Mouse (Mus musculus) limb, embryonic 14.5 days (tissue): ENCODE data around the gene Zfp575. TPM values are rescaled to one million over a fixed set of nuclear protein-coding genes. Genes with fewer than 3 reads are reported as not detected.
A peak's percentile ranks its signal among the peaks of the same experiment; 100 is the strongest.

Source experiments
- ATAC-seq: fragments of 200-750 bp; cut with Nextera tagmentation; 2 replicates; pipeline ENCODE4 v1.8.0; 2017; ENCODE audit warnings: low read depth, moderate number of reproducible peaks, moderate TSS enrichment; ENCODE audit not compliant: low FRiP score
- DNase-seq: peaks from one replicate; pipeline ENCODE4 v3.0.0-alpha.2; 2015; ENCODE audit warnings: low spot score
- H3K27ac ChIP-seq: fragments of 300-500 bp; sonication (generic); replicated peaks from 2 replicates; pipeline ENCODE4 v1.5.1; 2014; ENCODE audit warnings: low read depth, mild to moderate bottlenecking, low read length, moderate library complexity, mixed read lengths
- H3K27me3 ChIP-seq: fragments of 300-500 bp; sonication (generic); 2 replicates; pipeline ENCODE4 v1.6.1; 2014; ENCODE audit warnings: low read length, mixed read lengths; ENCODE audit not compliant: control insufficient read depth, insufficient read depth
- H3K36me3 ChIP-seq: fragments of 300-500 bp; sonication (generic); 2 replicates; pipeline ENCODE4 v1.6.1; 2014; ENCODE audit warnings: mild to moderate bottlenecking, low read length, moderate library complexity, mixed read lengths; ENCODE audit not compliant: control insufficient read depth, insufficient read depth
- H3K4me1 ChIP-seq: fragments of 300-500 bp; sonication (generic); 2 replicates; pipeline ENCODE4 v1.6.1; 2014; ENCODE audit warnings: antibody characterized with exemption, low read length, mixed read lengths; ENCODE audit not compliant: control insufficient read depth, insufficient read depth
- H3K4me2 ChIP-seq: fragments of 300-500 bp; sonication (generic); replicated peaks from 2 replicates; pipeline ENCODE4 v1.6.1; 2014; ENCODE audit warnings: low read depth, mild to moderate bottlenecking, low read length, moderate library complexity; ENCODE audit not compliant: severe bottlenecking
- H3K4me3 ChIP-seq: fragments of 300-500 bp; sonication (generic); replicated peaks from 2 replicates; pipeline ENCODE4 v1.5.1; 2014; ENCODE audit warnings: low read length
- H3K9ac ChIP-seq: fragments of 300-500 bp; sonication (generic); 2 replicates; pipeline ENCODE4 v1.6.1; 2014; ENCODE audit warnings: mild to moderate bottlenecking, low read depth, low read length, moderate library complexity; ENCODE audit not compliant: severe bottlenecking
- H3K9me3 ChIP-seq: fragments of 300-500 bp; sonication (generic); 2 replicates; pipeline ENCODE4 v1.6.1; 2016; ENCODE audit warnings: low read length; ENCODE audit not compliant: control insufficient read depth
- POLR2A ChIP-seq: fragments of 200-500 bp; IDR thresholded peaks from 2 replicates; pipeline ENCODE4 v1.8.0; 2012; ENCODE audit warnings: inconsistent platforms, mild to moderate bottlenecking, moderate library complexity, borderline replicate concordance; ENCODE audit not compliant: insufficient read depth, insufficient read length; ENCODE audit errors: extremely low read depth
- WGBS: fragments of 180-500 bp; shearing (Covaris S2); extraction: QIAGEN DNeasy Blood & Tissue Kit; methylation state at CpG from one replicate; pipeline ENCODE4 v1.1.7; 2014; 5-methylcytosine and 5-hydroxymethylcytosine counted together
- polyA plus RNA-seq, 2 experiments: library from polyadenylated mRNA; depleted of rRNA in 1 of 2; stranded (reverse) in 1 of 2; unstranded in 1 of 2; fragments of >200 nt; fragmentation: Nextera tagmentation in 1 of 2; extraction: Ambion mirVana in 1 of 2; gene quantifications; 2 replicates each; pipeline versions ENCODE4 v1.2.1 to v1.2.3; 2012 to 2014

The Zfp575 gene
- polyA plus RNA-seq, 2 experiments, result 4.5 to 5.0 TPM

DNA sequence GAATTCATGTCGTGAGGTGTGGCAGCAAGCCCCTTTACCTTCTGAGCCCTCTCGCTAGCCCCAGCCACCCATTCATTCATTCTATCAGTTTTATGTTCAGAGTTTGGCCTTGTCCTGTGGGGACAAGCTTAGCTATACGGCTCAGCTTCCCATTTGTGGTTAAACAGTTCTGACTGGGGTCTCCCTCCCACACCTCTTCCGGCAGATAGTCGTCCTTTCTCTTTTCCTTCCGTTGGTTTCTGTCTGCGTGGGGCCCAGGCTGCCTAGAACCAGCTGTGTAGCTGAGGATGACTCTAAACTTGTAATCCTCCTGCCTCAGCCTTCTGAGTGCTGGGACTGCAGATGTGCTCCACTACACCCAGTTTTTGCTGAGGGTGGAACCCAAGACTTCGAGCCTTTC is 30.3 kb upstream of the Zfp575 start:
- no peak overlapping the region for H3K4me2 ChIP-seq
- no peak overlapping the region for H3K4me3 ChIP-seq
- no peak for ATAC-seq
- H3K4me1 ChIP-seq, result peaks cover 2% of the 10 kb centered on the region; the same call in 1 of the 2 replicates
- peaks cover 5% of the 10 kb centered on the region; the same call in 1 of the 2 replicates for H3K9me3 ChIP-seq
- TF ChIP-seq POLR2A, result no peak
- peaks cover 9% of the 10 kb centered on the region for H3K27me3 ChIP-seq
- no peak for DNase-seq
- no peak overlapping the region for H3K9ac ChIP-seq
- H3K36me3 ChIP-seq, result no peaks in the 10 kb centered on the region
- 85% methylated on average over 8 of the region's 8 CpGs for WGBS
- no peak overlapping the region for H3K27ac ChIP-seq

DNA sequence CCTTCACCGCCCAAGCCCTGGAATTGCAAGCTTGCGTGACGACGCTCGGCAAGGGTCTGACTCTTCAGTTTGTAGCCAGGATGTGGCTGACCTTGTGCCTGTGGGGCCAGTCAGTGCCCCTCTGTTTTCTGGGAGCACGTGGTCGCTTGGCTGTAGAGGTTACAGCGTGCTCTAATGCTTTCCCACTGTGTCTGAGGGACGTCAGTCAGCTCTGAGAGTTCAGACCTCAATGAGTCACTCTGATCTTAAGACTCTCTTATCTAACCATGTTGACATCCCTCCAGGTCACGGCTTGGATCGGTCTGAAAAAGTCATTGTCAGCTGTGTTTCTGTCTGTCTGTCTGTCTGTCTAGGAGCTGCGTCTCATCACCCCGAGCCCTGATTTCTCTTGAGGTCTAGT is 27.4 kb upstream of the Zfp575 start:
- H3K9ac ChIP-seq, result no peak overlapping the region
- no peak overlapping the region for H3K27ac ChIP-seq
- no peak overlapping the region for H3K4me3 ChIP-seq
- H3K4me1 ChIP-seq, result peaks cover 11% of the 10 kb centered on the region
- H3K4me2 ChIP-seq, result no peak overlapping the region
- H3K9me3 ChIP-seq, result no peaks in the 10 kb centered on the region
- no peak for DNase-seq
- 78% methylated on average over 13 of the region's 13 CpGs for WGBS
- no peak for ATAC-seq
- TF ChIP-seq POLR2A, result no peak
- H3K36me3 ChIP-seq, result no peaks in the 10 kb centered on the region
- H3K27me3 ChIP-seq, result peaks cover 38% of the 10 kb centered on the region

DNA sequence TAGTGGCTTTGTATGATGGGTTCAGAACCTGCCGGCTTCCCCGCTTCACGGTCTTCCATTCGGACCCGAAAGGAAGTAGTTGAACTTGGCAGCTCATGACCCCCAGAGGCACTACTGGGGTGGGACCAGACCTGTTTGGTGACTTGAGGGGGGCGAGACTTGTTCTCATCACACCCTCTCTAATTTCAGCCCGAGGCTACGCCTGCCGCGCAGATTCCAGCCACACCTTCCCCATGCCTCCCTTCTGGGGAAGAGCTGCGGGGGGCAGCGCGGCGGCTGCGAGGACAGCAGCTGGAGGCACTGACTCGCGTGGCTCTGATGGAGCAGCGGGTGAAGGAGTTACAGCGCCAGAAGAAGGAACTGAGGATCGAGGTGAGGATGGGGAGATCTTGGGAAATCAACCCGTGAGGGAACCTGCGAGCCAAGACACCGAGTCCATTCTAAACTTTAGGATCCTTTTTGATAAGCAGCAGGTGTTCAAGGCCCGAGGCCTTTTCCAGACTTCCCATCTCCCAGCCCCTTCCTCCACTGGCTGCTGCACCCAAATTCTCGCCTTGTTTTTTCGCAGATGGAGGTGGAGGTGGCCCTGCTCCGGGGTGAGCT is 25.0 kb upstream of the Zfp575 start:
- under 1% methylated on average over 27 of the region's 27 CpGs for WGBS
- ATAC-seq (no peak), DNase-seq (peak; percentile 30)
- Histone ChIP-seq H3K27ac (no peak overlapping the region), H3K9me3 (no peaks in the 10 kb centered on the region), H3K4me2 (peak overlapping the region; percentile 61), H3K36me3 (no peaks in the 10 kb centered on the region; the same call in 1 of the 2 replicates), H3K9ac (no peak overlapping the region), H3K4me3 (peak overlapping the region; percentile 20), H3K27me3 (peaks cover 38% of the 10 kb centered on the region), H3K4me1 (peaks cover 11% of the 10 kb centered on the region)
- TF ChIP-seq POLR2A, result no peak

DNA sequence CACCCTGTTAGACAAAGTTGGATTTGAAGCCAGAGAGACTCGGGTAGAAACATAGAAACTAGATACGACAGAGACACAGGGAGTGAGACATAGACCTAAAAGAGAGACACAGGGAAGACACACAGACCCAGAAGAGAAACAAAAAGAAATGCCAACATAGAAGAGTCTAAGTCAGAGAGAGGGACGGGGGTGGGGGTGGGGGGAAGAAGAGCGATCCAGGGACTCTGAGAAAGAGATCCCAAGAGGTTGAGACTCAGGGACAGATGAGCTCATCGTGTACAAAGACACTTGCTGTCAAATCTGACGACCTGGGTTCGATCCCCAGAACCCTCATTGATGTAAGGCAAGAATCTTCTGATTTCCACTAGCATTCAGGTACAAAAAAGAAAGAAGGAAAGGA is 24.3 kb upstream of the Zfp575 start:
- Histone ChIP-seq H3K36me3 (no peaks in the 10 kb centered on the region; the same call in 1 of the 2 replicates), H3K4me1 (peaks cover 11% of the 10 kb centered on the region), H3K4me2 (peak overlapping the region; percentile 61), H3K9ac (no peak overlapping the region), H3K4me3 (peak overlapping the region; percentile 34), H3K27ac (no peak overlapping the region), H3K27me3 (peaks cover 38% of the 10 kb centered on the region), H3K9me3 (no peaks in the 10 kb centered on the region)
- 16% methylated on average over 7 of the region's 7 CpGs for WGBS
- no peak for ATAC-seq
- no peak for TF ChIP-seq POLR2A
- no peak for DNase-seq

DNA sequence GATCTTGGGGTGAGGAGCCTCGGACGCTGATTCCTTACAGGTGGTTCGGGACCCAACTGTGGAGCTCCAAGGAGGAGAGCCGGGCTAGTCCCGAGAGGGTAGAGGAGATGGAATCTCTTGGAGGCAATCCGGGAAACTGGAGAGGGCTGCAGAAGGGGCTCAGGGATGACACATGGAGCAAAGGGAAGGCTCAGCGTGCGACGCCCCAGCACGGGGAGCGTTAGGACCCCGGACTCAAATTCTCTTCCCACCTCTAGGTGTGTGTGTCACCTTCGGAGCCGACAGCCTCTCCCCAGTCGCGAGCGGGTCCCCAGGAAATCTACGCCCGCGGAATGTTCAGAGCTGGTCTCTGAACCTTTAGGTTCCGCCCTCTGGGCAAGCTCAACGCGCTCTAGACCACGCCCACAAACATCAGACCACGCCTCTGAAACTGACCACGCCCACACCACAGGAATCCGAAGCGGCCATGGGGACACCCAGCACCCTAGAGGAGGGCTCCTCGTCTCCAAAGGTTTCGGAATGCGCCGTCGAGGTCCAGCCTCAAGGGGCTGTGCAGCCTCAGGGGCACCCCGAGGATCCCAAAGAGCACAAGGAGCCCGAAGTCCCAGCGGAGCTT is 23.5 kb upstream of the Zfp575 start:
- DNase-seq (peak; percentile 78), ATAC-seq (peak; percentile 21; the same call in 1 of the 2 replicates)
- Histone ChIP-seq H3K36me3 (no peaks in the 10 kb centered on the region; the same call in 1 of the 2 replicates), H3K9ac (no peak overlapping the region), H3K27ac (no peak overlapping the region), H3K4me2 (peak overlapping the region; percentile 61), H3K27me3 (peaks cover 38% of the 10 kb centered on the region), H3K4me3 (peak overlapping the region; percentile 34), H3K4me1 (peaks cover 11% of the 10 kb centered on the region), H3K9me3 (no peaks in the 10 kb centered on the region)
- under 1% methylated on average over 36 of the region's 36 CpGs for WGBS
- no peak for TF ChIP-seq POLR2A
